Mouse (Mus musculus) midbrain, embryonic 15.5 days (tissue): Measurements from ENCODE around the gene BC037034. TPM values are rescaled to one million over a fixed set of nuclear protein-coding genes. Genes with fewer than 3 reads are reported as not detected.
"Not testable (repeated sequence)": the region's sequence is repeated elsewhere in the genome, so short reads cannot be mapped to it uniquely, and the experiment has no call there.

Experiments
- ATAC-seq: fragments of 200-750 bp; cut with Nextera tagmentation; replicated peaks from 2 replicates; pipeline ENCODE4 v1.8.0; 2017; ENCODE audit warnings: moderate TSS enrichment
- H3K27ac ChIP-seq: fragments of 300-500 bp; sonication (generic); 2 replicates; pipeline ENCODE4 v1.5.1; 2015; ENCODE audit warnings: mild to moderate bottlenecking, inconsistent platforms
- H3K27me3 ChIP-seq: fragments of 300-500 bp; sonication (generic); replicated peaks from 2 replicates; pipeline ENCODE4 v1.6.1; 2015; ENCODE audit warnings: inconsistent platforms
- H3K36me3 ChIP-seq: fragments of 300-500 bp; sonication (generic); replicated peaks from 2 replicates; pipeline ENCODE4 v1.6.1; 2015; ENCODE audit warnings: inconsistent platforms
- H3K4me1 ChIP-seq: fragments of 300-500 bp; sonication (generic); 2 replicates; pipeline ENCODE4 v1.6.1; 2015; ENCODE audit warnings: inconsistent platforms
- H3K4me2 ChIP-seq: fragments of 300-500 bp; sonication (generic); 2 replicates; pipeline ENCODE4 v1.6.1; 2015; ENCODE audit warnings: inconsistent platforms, mild to moderate bottlenecking, moderate library complexity
- H3K4me3 ChIP-seq: fragments of 300-500 bp; sonication (generic); 2 replicates; pipeline ENCODE4 v1.5.1; 2015; ENCODE audit warnings: mild to moderate bottlenecking, inconsistent platforms
- H3K9ac ChIP-seq: fragments of 300-500 bp; sonication (generic); 2 replicates; pipeline ENCODE4 v1.6.1; 2015; ENCODE audit warnings: mild to moderate bottlenecking, inconsistent platforms
- H3K9me3 ChIP-seq: fragments of 300-500 bp; sonication (generic); 2 replicates; pipeline ENCODE4 v1.6.1; 2016; ENCODE audit warnings: inconsistent platforms
- WGBS: fragments of 180-500 bp; shearing (Covaris S2); methylation state at CpG from one replicate; pipeline ENCODE4 v1.1.7; 2015; ENCODE audit warnings: mixed read lengths; 5-methylcytosine and 5-hydroxymethylcytosine counted together
- polyA plus RNA-seq: library from polyadenylated mRNA; unstranded; fragments of >200 nt; fragmentation: Nextera tagmentation; extraction: Ambion mirVana; gene quantifications from 2 replicates; pipeline ENCODE4 v1.2.1, GENCODE M21; 2015

The BC037034 gene
- polyA plus RNA-seq, 1 experiment from 2014 or later, result 19.5 TPM

DNA sequence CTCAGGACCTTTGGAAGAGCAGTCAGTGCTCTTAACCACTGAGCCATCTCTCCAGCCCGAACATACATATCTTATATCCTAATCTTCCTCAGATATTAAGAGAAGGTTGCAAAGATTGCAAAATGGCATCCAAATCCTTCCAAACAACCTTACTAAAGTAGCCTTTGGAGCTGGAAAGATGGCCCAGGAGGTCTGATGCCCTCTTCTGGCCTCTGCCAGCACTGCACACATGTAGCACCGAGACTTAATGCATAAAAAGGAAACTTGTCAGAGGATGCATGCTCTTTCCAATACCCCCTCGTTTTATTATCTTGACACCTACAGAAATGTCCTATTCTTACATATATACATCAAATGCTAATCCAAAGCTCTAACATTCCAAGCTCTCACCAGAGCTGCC is 35.8 kb downstream of the BC037034 start:
- no peak for ATAC-seq
- WGBS, result 65% methylated on average over 3 of the region's 3 CpGs
- Histone ChIP-seq H3K36me3 (no peaks in the 10 kb centered on the region), H3K9ac (no peak overlapping the region), H3K9me3 (no peaks in the 10 kb centered on the region), H3K27ac (no peak overlapping the region), H3K4me3 (no peak overlapping the region), H3K27me3 (no peaks in the 10 kb centered on the region), H3K4me2 (no peak overlapping the region), H3K4me1 (no peaks in the 10 kb centered on the region)

DNA sequence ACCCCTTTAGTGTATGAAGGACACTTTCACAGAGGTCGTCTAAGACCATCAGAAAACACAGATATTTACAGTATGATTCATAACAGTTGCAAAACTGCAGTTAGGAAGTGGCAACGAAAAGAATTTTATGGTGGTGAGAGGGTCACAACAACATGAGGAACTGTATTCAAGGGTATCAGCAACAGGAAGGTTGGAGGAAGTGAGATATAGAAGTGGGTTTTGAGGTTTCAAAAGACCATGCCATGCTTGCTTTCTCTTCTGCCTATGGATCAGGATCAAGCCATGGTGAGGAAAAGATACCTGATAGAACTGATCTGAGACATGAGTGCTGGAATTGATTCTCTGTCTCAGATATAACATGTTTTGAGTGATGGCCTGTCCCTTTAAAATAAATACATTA is 36.5 kb downstream of the BC037034 start:
- Histone ChIP-seq H3K4me1 (no peaks in the 10 kb centered on the region), H3K9ac (no peak overlapping the region), H3K27ac (no peak overlapping the region), H3K9me3 (no peaks in the 10 kb centered on the region), H3K36me3 (no peaks in the 10 kb centered on the region), H3K4me2 (no peak overlapping the region), H3K27me3 (no peaks in the 10 kb centered on the region), H3K4me3 (no peak overlapping the region)
- no peak for ATAC-seq
- WGBS, result 70% methylated on average over 2 of the region's 2 CpGs

DNA sequence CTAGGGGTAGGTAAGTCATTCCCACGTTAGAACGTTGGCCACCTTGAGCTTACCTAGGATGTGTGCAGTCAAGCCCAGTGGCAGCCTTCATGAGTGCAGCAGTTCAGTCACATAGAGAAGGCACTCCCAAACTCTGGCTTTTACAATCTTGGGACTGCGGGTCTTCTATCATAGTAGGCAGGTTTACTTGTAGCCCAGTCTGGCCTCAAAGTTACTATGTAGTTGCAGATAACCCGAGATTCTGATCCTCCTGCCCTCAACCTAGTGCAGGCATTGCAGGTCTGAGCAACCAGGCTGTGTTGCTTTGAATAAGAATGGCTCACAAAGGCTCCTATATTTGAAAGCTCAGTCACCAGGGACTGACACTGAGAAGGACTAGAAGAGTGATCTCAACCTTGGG is 37.3 kb downstream of the BC037034 start:
- H3K9me3 ChIP-seq, result no peaks in the 10 kb centered on the region
- H3K36me3 ChIP-seq, result no peaks in the 10 kb centered on the region

DNA sequence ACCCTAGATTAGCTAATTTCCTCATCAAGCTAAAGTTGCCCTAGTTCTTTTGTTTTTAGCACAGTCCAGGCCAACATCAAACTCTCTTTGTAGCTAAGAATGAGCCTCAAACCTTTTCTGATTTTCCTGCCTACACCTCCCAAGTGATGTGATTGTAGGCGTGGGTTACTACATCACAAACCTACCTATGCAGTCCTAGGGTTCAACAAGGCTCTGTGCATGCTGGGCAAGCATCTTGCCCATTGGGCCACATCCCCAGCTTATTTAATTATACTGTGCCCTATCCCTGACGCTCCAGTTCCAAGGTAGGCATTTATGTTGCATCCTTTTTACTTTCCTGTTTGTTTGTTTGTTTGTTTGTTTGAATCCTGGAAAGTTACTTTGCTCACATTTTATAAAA is 38.1 kb downstream of the BC037034 start, which contains the start of gene Nxpe5:
Nxpe5 (plus strand) TSS at position 199 of the 400 bp plus-strand sequence.
- Histone ChIP-seq H3K4me1 (no peaks in the 10 kb centered on the region), H3K27ac (no peak within 1 kb of the TSS), H3K9me3 (no peaks in the 10 kb centered on the region), H3K4me3 (no peak within 1 kb of the TSS), H3K9ac (no peak within 1 kb of the TSS), H3K27me3 (no peaks in the 10 kb centered on the region), H3K4me2 (no peak within 1 kb of the TSS), H3K36me3 (no peaks in the 10 kb centered on the region)
- WGBS, result 46% methylated on average over 2 of the region's 2 CpGs
- no peak for ATAC-seq

More for the DNA sequence above, 37.3 kb downstream of the BC037034 start:
- H3K27ac ChIP-seq, result no peak overlapping the region
- H3K4me3 ChIP-seq, result no peak overlapping the region
- H3K4me1 ChIP-seq, result no peaks in the 10 kb centered on the region
- no peak overlapping the region for H3K9ac ChIP-seq
- WGBS, result 80% methylated on average over 4 of the region's 4 CpGs
- no peaks in the 10 kb centered on the region for H3K27me3 ChIP-seq
- H3K4me2 ChIP-seq, result no peak overlapping the region
- ATAC-seq, result no peak

DNA sequence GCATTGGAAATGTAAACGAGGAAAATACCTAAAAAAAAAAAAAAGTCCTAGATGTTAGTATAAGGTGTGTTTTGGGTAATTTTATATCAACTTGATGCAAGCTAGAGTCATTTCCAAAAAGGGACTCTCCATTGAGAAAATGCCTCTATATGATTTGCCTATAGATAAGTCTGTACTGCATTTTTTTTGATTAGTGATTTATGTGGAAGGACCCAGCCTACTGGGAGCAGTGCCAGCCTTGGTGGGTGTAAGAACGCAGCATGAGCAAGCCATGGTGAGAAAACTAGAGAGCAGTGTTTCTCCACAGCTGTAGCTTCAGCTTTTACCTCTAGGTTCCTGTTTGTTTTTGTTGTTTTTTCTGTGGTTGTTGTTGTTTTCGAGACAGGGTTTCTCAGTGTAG is 40.5 kb downstream of the BC037034 start:
- Histone ChIP-seq H3K9ac (no peak overlapping the region), H3K4me1 (no peaks in the 10 kb centered on the region), H3K4me2 (no peak overlapping the region), H3K36me3 (no peaks in the 10 kb centered on the region), H3K9me3 (no peaks in the 10 kb centered on the region), H3K4me3 (no peak overlapping the region), H3K27ac (no peak overlapping the region), H3K27me3 (no peaks in the 10 kb centered on the region)
- no peak for ATAC-seq
- 61% methylated on average over 3 of the region's 3 CpGs for WGBS

DNA sequence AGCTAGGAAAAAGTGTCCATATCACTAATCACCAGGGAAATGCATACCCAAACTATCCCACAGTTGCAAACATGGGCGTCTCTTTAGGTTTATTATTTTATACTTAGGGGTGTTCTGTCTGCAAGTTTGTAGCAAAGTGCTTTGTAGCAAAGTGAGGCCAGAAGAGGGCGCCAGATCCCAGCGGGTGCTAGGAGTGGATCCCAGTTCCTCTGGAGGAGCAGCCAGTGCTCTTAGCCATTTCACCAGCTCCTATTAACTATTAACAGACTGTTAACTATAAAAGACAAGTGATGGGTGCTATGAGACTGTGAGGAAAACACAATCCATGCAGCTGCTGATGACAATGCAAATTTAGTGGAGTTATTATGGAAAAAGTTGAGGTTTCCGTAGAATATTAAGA is 41.7 kb downstream of the BC037034 start:
- no peak for ATAC-seq
- Histone ChIP-seq H3K36me3 (no peaks in the 10 kb centered on the region), H3K9ac (no peak overlapping the region), H3K9me3 (no peaks in the 10 kb centered on the region), H3K4me2 (no peak overlapping the region), H3K4me3 (no peak overlapping the region), H3K4me1 (no peaks in the 10 kb centered on the region), H3K27me3 (no peaks in the 10 kb centered on the region), H3K27ac (no peak overlapping the region)
- 26% methylated on average over 4 of the region's 4 CpGs for WGBS

DNA sequence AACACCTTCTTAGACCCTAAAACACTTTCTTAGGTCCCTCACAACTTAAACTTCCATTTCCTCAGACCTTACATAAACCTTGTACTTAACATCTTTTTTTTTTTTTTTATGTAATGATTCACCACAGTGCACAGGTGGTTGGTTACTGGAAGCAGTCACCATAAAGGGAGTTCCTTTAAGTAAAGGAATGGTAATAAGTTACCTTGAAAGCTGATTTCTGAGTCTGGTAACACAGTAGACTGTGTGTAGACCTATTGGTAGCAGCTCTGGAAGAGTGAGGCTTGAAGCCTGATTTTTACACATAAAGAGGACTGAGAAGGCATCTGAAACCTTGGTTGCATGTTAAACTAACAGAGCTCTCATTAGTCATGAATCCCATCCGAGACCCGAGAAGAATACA is 44.0 kb downstream of the BC037034 start:
- no peak overlapping the region for H3K4me2 ChIP-seq
- H3K27ac ChIP-seq, result no peak overlapping the region
- no peak overlapping the region for H3K9ac ChIP-seq
- H3K4me1 ChIP-seq, result no peaks in the 10 kb centered on the region
- no peak overlapping the region for H3K4me3 ChIP-seq
- H3K9me3 ChIP-seq, result no peaks in the 10 kb centered on the region
- no peak for ATAC-seq
- 74% methylated on average over 2 of the region's 2 CpGs for WGBS
- H3K27me3 ChIP-seq, result no peaks in the 10 kb centered on the region
- H3K36me3 ChIP-seq, result no peaks in the 10 kb centered on the region

DNA sequence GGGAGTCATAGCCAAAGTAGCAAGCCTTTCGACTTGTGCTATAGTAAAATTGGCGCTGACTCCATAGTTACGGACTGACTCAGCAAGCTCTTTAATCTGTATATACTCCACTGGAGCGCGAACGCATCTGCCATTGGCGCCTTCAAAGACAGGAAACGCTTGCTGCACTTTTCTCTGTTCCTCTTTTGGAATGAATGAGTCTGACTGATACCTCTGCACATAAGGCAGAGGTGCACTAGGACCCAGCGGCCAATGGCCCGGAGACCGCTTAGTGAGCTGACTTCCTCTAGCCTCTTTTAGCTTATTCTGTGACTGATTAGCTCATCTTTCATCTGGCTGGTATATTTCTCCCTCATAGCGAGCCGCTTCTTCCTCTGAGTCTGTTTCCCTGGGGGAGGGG is 47.2 kb downstream of the BC037034 start:
- ATAC-seq, H3K27me3 ChIP-seq, H3K27ac ChIP-seq, H3K9me3 ChIP-seq, H3K4me1 ChIP-seq, H3K9ac ChIP-seq, H3K4me2 ChIP-seq, H3K36me3 ChIP-seq, H3K4me3 ChIP-seq: not testable (repeated sequence)
- 94% methylated on average over 13 of the region's 13 CpGs for WGBS

Other genes with a start within 250 kb of the BC037034 start
- not detected in 2 replicates for gene Smok3a, start 242.8 kb downstream of the BC037034 start, polyA plus RNA-seq
- gene Smok3b, start 242.6 kb downstream of the BC037034 start, polyA plus RNA-seq, result not detected in 2 replicates
- gene Smok3c, start 210.8 kb downstream of the BC037034 start, polyA plus RNA-seq, result not detected in 2 replicates
- gene Zkscan1, start 178.9 kb downstream of the BC037034 start, polyA plus RNA-seq, result 24.5 and 25.8 TPM in 2 replicates
- gene Zscan21, start 147.1 kb downstream of the BC037034 start, polyA plus RNA-seq, result 104 and 111 TPM in 2 replicates
- 31.6 and 33.7 TPM in 2 replicates for gene Zfp113, start 108.3 kb downstream of the BC037034 start, polyA plus RNA-seq
- 310 and 323 TPM in 2 replicates for gene Cops6, start 103.0 kb downstream of the BC037034 start, polyA plus RNA-seq
- 28.5 and 30.5 TPM in 2 replicates for gene Ap4m1, start 92.0 kb downstream of the BC037034 start, polyA plus RNA-seq
- gene Mcm7, start 91.6 kb downstream of the BC037034 start, polyA plus RNA-seq, result 93.3 and 95.3 TPM in 2 replicates
- 83.6 and 86.5 TPM in 2 replicates for gene Taf6, start 76.6 kb downstream of the BC037034 start, polyA plus RNA-seq
- gene Cnpy4, start 76.5 kb downstream of the BC037034 start, polyA plus RNA-seq, result 33.3 and 35.5 TPM in 2 replicates
- gene Mblac1, start 69.7 kb downstream of the BC037034 start, polyA plus RNA-seq, result 15.1 and 18.5 TPM in 2 replicates
- 0.06 TPM in 1 of 2 replicates, not detected in the other for gene Nxpe5, start 38.1 kb downstream of the BC037034 start, polyA plus RNA-seq
- 96.4 and 108 TPM in 2 replicates for gene Lamtor4, start 8.6 kb downstream of the BC037034 start, polyA plus RNA-seq
- 2.1 and 2.9 TPM in 2 replicates for gene Gal3st4, start 8.8 kb upstream of the BC037034 start, polyA plus RNA-seq
- 0.04 and 0.09 TPM in 2 replicates for gene Gm43720, start 15.9 kb upstream of the BC037034 start, polyA plus RNA-seq
- gene Gpc2, start 16.0 kb upstream of the BC037034 start, polyA plus RNA-seq, result 218 and 231 TPM in 2 replicates
- gene Stag3, start 16.2 kb upstream of the BC037034 start, polyA plus RNA-seq, result 8.3 and 9.7 TPM in 2 replicates
- gene Pvrig, start 77.9 kb upstream of the BC037034 start, polyA plus RNA-seq, result 0.22 TPM in 1 of 2 replicates, not detected in the other
- gene Zfp157, start 177.4 kb upstream of the BC037034 start, polyA plus RNA-seq, result 70.4 and 79.7 TPM in 2 replicates